Mouse (Mus musculus): ENCODE measurements around the gene Lalba. TPM values are rescaled to one million over a fixed set of nuclear protein-coding genes. Genes with fewer than 3 reads are reported as not detected.

Lalba gene
- total and polyA plus RNA-seq, 3 experiments, result not detected

DNA sequence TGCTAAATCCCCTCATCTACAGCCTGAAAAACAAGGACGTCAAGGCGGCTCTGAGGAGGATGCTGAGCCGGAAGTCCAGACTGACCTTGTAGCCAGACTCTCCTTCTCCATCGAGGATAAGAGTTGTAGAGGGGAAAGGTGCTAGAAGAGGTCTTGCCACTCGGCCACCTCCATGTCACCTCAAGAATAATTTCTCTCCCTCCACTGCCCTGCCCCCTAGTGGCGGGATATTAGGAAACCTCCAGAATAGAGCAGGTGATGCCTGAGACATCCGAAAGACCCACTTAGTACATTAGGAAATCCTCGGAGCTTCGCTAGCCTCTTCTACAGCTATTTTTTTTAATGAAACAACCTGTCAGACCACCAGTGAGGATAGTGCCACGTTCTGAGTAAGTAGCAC lies 7.1 kb downstream of the Lalba start:
- peaks cover 9 to 11% of the 10 kb centered on the region in 2 experiments for H3K27me3 ChIP-seq (ENCODE audit: control insufficient read depth in 1 of 2, insufficient read depth in 2 of 2, low read length in 2 of 2)
- no peak overlapping the region for H3K4me3 ChIP-seq (ENCODE audit: control insufficient read depth in 1 of 2, insufficient read depth in 1 of 2, low read depth in 2 of 2, low read length in 2 of 2)
- H3K27ac ChIP-seq (ENCODE audit: control insufficient read depth, low read depth, low read length), result no peak overlapping the region
- no peak for TF ChIP-seq TAL1 (IDR thresholded peaks at IDR 0.05; ENCODE audit: low read length)
- no peak for TF ChIP-seq HCFC1 (IDR thresholded peaks at IDR 0.05; ENCODE audit: low read depth, low read length)
- TF ChIP-seq CTCF (IDR thresholded peaks at IDR 0.05 in 2 of 3, conservative IDR thresholded peaks at IDR 0.05 in 1 of 3; ENCODE audit: control insufficient read depth in 1 of 3, insufficient read depth in 1 of 3, low read depth in 2 of 3, low read length in 3 of 3, poor library complexity in 1 of 3, severe bottlenecking in 1 of 3), result peak; percentile 83 to 85 (median 83)
- TF ChIP-seq ZC3H11A (IDR thresholded peaks at IDR 0.05; ENCODE audit: low read depth, low read length), result peak; percentile 56
- peak; percentile 62 for TF ChIP-seq SMC3 (IDR thresholded peaks at IDR 0.05; ENCODE audit: low read depth, low read length)
- peak; percentile 75 for TF ChIP-seq RAD21 (IDR thresholded peaks at IDR 0.05; ENCODE audit: low read depth, low read length)
- TF ChIP-seq MAZ (IDR thresholded peaks at IDR 0.05; ENCODE audit: low read depth, low read length), result peak; percentile 37; the same call in 1 of the 2 replicates
- H3K36me3 ChIP-seq (ENCODE audit: control insufficient read depth in 1 of 2, insufficient read depth in 2 of 2, low read length in 2 of 2), result no peaks in the 10 kb centered on the region
- no peak overlapping the region for H3K9ac ChIP-seq (ENCODE audit: control insufficient read depth, low read depth, low read length, poor library complexity, severe bottlenecking)
- H3K79me2 ChIP-seq (ENCODE audit: control insufficient read depth, insufficient read depth, low read length, poor library complexity), result no peaks in the 10 kb centered on the region
- H3K9me3 ChIP-seq (replicated peaks; ENCODE audit: insufficient read depth, low read length), result no peaks in the 10 kb centered on the region
- DNase-seq (ENCODE audit: low read depth, low spot score), result peak; percentile 73
- peaks cover 10 to 30% of the 10 kb centered on the region in 2 experiments; a peak in 3 of 4 replicates for H3K4me1 ChIP-seq (ENCODE audit: control insufficient read depth in 1 of 2, insufficient read depth in 2 of 2, low read length in 2 of 2)

DNA sequence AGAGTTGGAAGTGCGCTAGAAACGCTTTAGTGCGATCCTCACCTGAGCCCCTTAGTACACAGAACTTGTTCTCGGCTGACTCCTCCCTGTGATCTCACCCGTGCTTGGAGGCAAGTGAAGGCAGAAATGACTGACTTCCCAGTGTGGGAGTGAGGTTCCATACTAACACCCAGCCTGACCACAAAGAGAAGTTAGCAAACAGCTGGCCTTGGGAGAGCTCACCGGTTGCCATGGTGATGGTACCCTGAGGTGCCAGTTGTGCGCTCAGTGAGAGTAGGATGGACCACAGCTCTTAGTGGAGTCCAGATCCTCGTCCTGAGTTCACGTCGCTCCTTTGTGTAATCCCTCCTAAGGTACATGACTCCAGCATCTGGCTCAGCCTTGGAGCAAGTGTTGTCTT lies 7.6 kb downstream of the Lalba start:
- Histone ChIP-seq H3K4me3 (ENCODE audit: control insufficient read depth in 1 of 2, insufficient read depth in 1 of 2, low read depth in 2 of 2, low read length in 2 of 2) (no peak overlapping the region), H3K79me2 (ENCODE audit: control insufficient read depth, insufficient read depth, low read length, poor library complexity) (no peaks in the 10 kb centered on the region), H3K36me3 (ENCODE audit: control insufficient read depth in 1 of 2, insufficient read depth in 2 of 2, low read length in 2 of 2) (no peaks in the 10 kb centered on the region), H3K4me1 (ENCODE audit: control insufficient read depth in 1 of 2, insufficient read depth in 2 of 2, low read length in 2 of 2) (peaks cover 10 to 26% of the 10 kb centered on the region in 2 experiments; a peak in 3 of 4 replicates), H3K9me3 (replicated peaks; ENCODE audit: insufficient read depth, low read length) (no peaks in the 10 kb centered on the region), H3K27me3 (ENCODE audit: control insufficient read depth in 1 of 2, insufficient read depth in 2 of 2, low read length in 2 of 2) (peaks cover 9 to 11% of the 10 kb centered on the region in 2 experiments), H3K9ac (ENCODE audit: control insufficient read depth, low read depth, low read length, poor library complexity, severe bottlenecking) (no peak overlapping the region), H3K27ac (ENCODE audit: control insufficient read depth, low read depth, low read length) (no peak overlapping the region)
- TF ChIP-seq EP300 (IDR thresholded peaks at IDR 0.05; ENCODE audit: low read depth in 1 of 2, low read length in 2 of 2) (no peak), MYB (IDR thresholded peaks at IDR 0.05; ENCODE audit: low read depth, low read length) (no peak), MYC (IDR thresholded peaks at IDR 0.05; ENCODE audit: low read depth, low read length) (no peak), GATA1 (IDR thresholded peaks at IDR 0.05; ENCODE audit: low read depth, low read length) (no peak), MAZ (IDR thresholded peaks at IDR 0.05; ENCODE audit: low read depth, low read length) (no peak), USF1 (IDR thresholded peaks at IDR 0.05; ENCODE audit: low read depth, low read length) (no peak), JUND (IDR thresholded peaks at IDR 0.05; ENCODE audit: low read depth, low read length) (no peak), SIN3A (IDR thresholded peaks at IDR 0.05; ENCODE audit: low read length) (no peak), TAL1 (IDR thresholded peaks at IDR 0.05; ENCODE audit: low read length) (no peak), KAT2A (conservative IDR thresholded peaks at IDR 0.05; ENCODE audit: low read depth, low read length) (no peak), ZNF384 (IDR thresholded peaks at IDR 0.05; ENCODE audit: low read depth, low read length) (no peak), ZMIZ1 (IDR thresholded peaks at IDR 0.05; ENCODE audit: low read depth, low read length) (no peak), TBP (IDR thresholded peaks at IDR 0.05; ENCODE audit: low read depth, low read length) (no peak), ELF1 (IDR thresholded peaks at IDR 0.05; ENCODE audit: low read depth, low read length) (no peak), HCFC1 (IDR thresholded peaks at IDR 0.05; ENCODE audit: low read depth, low read length) (no peak), POLR2AphosphoS5 (IDR thresholded peaks at IDR 0.05; ENCODE audit: borderline replicate concordance, low read depth, low read length) (no peak), MAFK (IDR thresholded peaks at IDR 0.05; ENCODE audit: borderline replicate concordance, low read depth, low read length) (no peak), CTCF (IDR thresholded peaks at IDR 0.05 in 2 of 3, conservative IDR thresholded peaks at IDR 0.05 in 1 of 3; ENCODE audit: control insufficient read depth in 1 of 3, insufficient read depth in 1 of 3, low read depth in 2 of 3, low read length in 3 of 3, poor library complexity in 1 of 3, severe bottlenecking in 1 of 3) (no peak)
- DNase-seq (ENCODE audit: low read depth, low spot score), result no peak
